Mouse (Mus musculus) CD4-positive, CD25-positive, alpha-beta regulatory T cell, adult 2 months (primary cell): Measurements from ENCODE around the gene Inafm2.
A peak's percentile ranks its signal among the peaks of the same experiment; 100 is the strongest.

ENCODE experiments used
- DNase-seq: peaks from one replicate; pipeline ENCODE4 v3.0.0-alpha.2; 2012; ENCODE audit warnings: low read depth, low spot score

The Inafm2 gene

GRCm38 (mm10) chr2:118725511-118725910 lies 20.0 kb upstream of the Inafm2 start:
- DNase-seq, result no peak

DNA sequence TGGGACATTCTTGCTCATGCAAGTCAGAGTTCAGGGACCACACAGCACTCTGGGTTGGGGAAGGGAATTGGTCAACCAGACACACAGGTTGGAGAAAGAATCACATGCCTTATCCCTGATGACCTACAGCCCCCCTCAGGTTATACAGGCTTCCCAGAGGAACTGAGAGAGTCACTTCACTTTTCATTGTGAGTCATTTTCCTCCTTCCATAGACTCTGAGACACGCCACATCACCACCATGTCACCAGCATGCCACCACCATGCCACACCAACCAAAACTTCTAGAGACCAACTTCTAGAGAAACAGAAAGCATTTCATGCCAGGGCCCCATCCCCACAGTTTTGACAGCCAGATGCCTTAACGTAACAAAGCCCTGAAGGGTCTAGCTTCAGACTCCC lies 18.7 kb upstream of the Inafm2 start:
- DNase-seq, result no peak

- no peak for DNase-seq
These were observed 17.6 kb upstream of the Inafm2 start for GRCm38 (mm10) chr2:118727911-118728310.

- peak; percentile 67 for DNase-seq
These were observed 17.2 kb upstream of the Inafm2 start, which contains the start of gene Plcb2 for GRCm38 (mm10) chr2:118728337-118728736. Gene Plcb2 (minus strand): TSS chr2:118728438.

DNA sequence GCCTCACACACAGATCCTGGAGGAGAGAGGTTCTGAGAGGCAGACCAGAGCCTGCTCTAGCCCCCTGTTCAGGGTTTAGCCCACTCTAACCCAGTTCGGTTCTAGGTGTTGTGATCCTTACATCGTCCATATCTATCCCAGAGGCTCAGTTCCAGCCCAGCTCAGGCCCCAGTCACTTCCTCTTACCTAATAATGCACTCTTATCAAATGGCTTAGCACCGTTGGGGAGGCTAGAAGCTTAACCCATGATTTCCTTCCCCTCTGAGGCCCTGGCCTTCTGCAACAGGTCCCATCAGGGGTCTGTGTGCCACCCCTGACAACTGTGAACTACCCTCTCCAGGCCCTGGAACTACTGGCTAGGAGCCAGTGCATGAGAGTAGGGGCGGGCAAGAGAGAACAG lies 16.4 kb upstream of the Inafm2 start:
- no peak for DNase-seq

DNA sequence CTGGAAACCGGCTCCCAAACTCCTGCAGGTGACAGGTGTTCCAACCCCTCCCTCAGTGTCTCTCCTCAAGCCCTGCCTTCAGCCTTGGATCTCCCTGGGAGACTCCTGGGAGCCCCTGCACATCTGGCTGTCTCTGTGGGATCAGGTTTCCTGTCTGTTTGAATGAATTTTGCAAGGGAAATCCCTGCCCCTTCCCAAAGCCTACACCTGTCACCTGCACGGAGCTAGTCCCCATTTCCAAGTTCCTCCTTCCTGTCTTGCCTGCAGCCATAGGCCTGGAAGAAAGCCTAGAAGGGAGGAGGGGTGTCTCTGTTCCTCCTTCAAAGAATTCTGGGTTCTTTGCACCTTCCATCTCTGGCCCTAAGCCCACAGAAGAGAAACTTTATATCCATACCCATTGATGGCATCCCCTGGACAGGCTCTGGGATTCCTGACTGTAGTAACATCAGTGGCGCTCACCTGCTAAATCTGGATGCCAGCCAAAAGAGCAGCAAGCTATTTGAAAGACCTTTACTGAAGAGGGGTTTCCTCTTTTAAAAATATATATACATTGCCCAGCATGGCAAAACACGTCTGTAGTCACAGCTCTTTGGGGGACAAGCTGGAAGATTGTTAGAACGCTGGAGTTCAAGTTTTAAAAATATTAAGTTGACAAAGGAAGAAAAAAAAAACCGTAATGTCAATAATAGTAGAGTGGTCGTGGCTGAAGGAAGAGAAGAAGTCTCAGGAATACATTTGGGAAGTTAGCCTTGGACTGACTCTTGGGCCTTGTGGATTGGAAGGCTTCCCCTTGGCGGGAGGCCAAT lies 15.5 kb upstream of the Inafm2 start:
- no peak for DNase-seq

- peak; percentile 66 for DNase-seq
These were observed 15.0 kb upstream of the Inafm2 start for GRCm38 (mm10) chr2:118730622-118730915.

- DNase-seq, result no peak
These were observed 13.6 kb upstream of the Inafm2 start for GRCm38 (mm10) chr2:118731981-118732380.

GRCm38 (mm10) chr2:118733341-118733740 lies 12.2 kb upstream of the Inafm2 start:
- no peak for DNase-seq

DNA sequence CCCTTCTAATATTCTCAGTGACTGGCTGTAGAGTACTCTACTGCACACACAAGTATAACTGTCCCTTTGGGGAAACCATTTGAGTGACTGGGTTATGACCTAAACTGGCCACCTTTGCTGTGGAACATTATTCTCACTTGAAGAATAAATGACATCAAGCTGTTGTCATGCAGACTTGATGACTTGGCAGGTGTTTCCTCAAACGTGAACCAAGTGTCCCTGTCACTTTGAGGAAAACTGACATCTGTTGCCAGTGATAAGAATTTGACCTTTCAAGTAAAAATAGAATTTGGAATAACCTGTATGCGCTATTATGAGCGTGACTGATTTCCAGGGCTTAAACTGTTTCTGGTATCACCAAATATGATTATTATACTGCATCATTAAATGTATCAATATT lies 5.2 kb upstream of the Inafm2 start:
- no peak for DNase-seq

- DNase-seq, result no peak
These were observed 4.4 kb upstream of the Inafm2 start for GRCm38 (mm10) chr2:118741183-118741582.

DNA sequence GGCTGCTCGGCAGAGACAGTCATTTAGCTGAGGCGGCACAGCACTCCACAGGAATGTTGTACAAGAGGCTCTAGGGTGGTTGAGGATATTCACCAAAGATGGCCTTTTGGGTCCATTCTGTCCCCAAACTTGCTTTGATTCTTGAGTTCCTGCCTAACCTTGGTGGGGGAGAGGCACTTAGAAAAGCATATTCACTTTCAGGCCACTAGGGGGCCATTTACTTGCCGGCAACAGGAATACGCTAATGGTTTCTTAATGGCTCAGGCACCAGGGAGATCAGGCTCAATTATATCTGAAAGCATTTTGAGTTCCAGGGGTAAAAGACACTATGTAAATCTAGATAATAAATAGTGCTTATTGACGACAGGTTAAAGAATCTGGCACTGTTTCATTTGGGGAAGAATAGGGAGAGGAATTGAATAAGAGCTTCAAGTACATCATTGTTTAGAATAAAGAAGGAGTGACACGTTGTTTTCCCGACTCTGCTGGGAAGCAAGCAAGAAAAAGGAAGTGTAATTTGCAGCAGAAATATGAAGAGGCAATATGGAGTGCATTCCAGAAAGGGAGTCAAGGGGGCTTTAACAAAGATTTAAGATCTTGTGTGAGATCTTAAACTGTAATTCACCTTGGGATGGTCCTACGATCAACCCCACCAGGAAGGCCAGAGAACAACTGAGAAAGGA lies 2.2 kb upstream of the Inafm2 start:
- DNase-seq, result peak; percentile 77

DNA sequence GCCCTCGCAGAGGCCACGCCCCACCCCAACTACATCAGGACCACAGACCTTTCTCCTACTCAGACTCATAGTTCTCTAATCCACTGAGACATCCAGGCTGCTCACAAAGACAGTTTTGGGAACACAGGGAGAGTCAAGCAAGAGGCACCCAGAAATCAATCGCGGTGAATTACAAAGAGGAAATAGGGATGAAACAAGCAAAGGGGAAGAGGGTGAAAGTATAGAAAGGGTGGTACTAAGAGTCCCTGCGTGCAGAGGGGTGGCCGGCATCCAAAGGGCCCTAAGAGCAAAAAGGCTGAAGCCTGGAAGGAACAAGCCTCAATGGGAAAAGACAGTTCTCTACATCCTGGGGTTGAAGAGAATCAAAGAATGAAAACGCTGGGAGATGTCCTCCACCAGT lies 937 bp upstream of the Inafm2 start:
- DNase-seq, result no peak

GRCm38 (mm10) chr2:118745915-118746901 lies 650 bp downstream of the Inafm2 start:
- DNase-seq, result peak; percentile 58

DNA sequence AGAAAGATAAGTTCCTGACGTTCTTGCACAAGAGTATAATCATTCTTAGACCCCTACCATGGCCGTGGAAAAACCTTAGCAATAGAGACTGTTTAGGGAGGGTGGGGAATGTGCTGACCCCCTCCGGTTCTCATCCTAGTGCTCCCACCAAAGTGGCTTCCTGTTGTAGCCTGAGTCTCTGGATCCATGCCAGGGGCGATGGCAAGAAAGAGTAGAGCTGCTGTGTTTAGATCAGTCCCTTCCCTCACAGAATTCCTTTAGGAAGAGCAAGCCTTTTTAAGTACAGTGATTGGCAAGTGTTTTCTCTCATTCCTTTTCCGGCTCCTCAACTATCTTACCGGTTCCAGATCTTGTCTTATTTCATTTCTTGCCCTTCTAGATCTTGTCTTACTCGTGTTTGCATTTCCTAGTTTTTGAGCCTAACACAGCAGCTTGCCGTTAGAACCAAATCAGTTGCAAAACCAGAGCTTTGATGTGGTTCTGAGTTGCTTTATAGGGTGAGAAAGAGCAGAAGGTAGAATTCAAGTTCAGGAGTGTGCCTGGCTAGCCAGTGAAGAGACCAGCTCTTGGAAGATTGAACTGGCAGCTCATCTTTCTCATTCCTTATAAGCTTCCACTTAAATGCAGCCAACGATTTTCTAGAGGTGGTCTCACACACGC lies 1.9 kb downstream of the Inafm2 start:
- DNase-seq, result peak; percentile 58

DNA sequence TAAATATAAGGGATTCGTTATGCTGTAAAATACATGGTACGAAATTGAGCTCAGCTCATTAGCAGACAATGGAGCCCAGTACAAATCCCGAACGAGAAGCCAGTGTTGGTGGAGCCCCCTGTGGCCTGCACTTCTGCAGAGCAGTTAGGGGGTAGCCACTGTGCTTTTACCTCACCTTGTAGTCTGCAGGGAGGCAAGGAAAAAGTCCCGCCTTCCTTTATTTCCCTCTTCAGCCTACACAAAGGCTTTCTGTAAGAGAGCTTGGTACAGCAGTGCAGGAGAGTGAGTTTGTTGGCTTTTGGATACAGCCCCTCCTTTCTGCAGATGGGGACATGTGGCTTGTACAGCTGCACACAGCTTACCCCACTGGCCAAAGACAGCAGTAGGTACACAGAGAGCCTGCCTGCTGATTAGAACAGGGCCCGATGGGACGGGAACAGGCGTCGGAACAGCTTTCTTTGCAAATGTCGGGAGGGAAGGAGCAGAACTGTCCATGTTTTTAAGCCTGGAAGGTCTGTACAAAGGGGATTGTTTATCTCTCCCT lies 3.9 kb downstream of the Inafm2 start:
- no peak for DNase-seq

- DNase-seq, result no peak
These were observed 4.9 kb downstream of the Inafm2 start for GRCm38 (mm10) chr2:118750476-118750875.

DNA sequence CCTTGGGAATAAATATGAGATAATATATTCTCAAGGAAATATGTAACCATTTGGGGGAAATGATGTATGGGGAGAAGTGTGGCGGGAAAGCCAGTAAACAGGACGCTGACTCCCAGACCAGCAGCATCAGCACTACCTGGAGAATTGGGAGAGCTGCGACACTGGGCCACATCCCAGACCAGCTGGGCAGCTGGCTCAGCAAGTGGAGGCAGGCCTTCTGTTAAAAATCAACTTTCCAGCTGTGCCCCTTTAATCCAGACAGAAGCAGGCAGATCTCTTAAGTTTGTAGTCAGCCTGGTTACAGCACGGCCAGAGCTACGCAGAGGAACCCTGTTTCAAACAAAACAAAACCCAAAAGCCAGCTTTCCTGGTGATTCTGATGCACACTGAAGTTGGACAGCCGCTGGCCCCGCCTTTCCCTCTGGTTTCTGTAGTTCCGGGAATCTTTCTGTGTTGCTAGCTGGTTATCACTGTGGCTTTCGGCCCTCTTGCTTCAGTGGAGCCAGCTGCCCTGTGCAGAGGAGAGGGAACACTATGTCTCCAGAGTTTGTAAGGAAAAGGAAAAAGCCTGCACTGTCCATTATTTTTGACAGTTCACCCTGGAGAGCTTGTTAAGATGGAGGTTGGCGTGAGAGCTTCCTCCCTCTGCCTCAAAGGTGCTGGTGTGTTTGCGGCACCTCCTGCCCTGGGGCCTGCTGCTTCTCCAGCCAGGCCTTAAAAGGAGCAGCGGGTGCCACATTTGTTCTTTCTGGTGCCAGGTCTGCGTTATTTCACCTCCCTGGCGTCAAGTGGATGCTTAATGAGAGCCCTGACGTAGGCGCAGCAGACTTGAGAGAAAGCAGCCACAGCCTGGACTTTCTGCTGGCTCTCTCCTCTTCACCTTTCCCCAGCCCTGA lies 6.6 kb downstream of the Inafm2 start:
- no peak for DNase-seq

DNA sequence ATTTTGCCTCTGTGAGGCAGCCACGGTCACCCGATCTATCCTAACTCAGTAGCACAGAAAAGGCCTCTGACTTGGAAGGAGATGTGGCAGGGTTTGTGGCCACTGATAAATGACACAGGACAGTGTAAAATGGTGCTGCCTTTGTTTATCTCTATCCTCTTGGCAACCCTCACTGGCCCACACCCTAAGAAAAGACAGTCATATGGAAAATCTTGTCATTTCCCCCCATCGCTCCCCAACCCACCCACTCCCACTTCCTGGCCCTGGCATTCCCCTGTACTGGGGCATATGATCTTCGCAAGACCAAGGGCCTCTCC lies 7.2 kb downstream of the Inafm2 start:
- DNase-seq, result no peak

GRCm38 (mm10) chr2:118754143-118754542 lies 8.6 kb downstream of the Inafm2 start:
- DNase-seq, result no peak
